Mouse (Mus musculus) inflammation-experienced regulatory T-cells, adult 16 weeks (primary cell): Measurements from ENCODE around the gene Gm8271. TPM values are rescaled to one million over a fixed set of nuclear protein-coding genes. Genes with fewer than 3 reads are reported as not detected.

Experiments
- polyA plus RNA-seq: library from polyadenylated mRNA; unstranded; fragments of 100-300 nt; shearing (Covaris generic); gene quantifications from one replicate; pipeline ENCODE4 v1.2.1, GENCODE M21; 2017

Gm8271 gene
- polyA plus RNA-seq, result not detected

DNA sequence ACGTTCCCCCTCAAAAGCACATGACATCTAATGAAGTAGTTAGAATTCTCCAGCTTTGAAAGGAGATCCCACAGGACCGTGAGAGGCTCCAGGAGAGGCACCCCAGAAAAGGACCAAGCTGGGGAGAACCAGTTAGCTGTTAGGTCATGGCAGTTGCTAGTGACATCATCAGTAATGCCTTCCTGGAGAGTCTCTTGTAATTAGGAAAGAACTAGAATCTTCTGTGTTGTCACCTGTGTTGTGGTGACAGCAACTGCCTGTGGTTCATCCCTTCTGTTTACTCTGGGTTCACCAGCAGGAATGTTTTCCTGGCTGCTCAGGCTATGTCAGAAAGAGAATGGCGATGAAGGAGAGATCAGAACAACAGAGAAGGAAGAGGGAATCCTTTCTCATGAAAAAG is at the start of gene Gm8271:
Gm8271 (plus strand) TSS at position 301 of the 400 bp plus-strand sequence.

DNA sequence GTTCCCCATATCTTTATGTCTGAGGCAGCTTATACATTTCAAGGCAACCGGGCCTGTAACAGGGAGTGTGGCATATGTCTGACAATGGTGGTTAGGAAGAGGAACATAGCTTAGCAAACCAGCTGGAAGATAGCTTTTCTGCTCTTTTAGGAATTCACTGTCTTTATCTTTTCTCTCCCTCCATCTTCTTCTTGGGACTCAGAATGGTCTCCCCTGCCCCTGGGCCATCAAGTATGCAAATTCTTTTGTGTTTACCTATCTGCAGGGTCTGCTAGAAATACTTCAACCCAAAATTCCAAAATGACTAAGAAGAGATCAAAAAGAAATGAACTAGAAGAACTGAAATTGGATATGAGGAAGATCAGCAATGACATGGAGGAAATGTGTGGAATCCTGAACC is 21.4 kb upstream of the Gm8271 start, which contains the start of gene Gm3317:
Gm3317 (plus strand) TSS at position 301 of the 400 bp plus-strand sequence.

Other genes with a start within 250 kb of the Gm8271 start
- gene Gm8297, start 201.9 kb upstream of the Gm8271 start, polyA plus RNA-seq, result 0.44 TPM
- not detected for gene Gm3298, start 169.9 kb upstream of the Gm8271 start, polyA plus RNA-seq
- gene 4930555G01Rik, start 135.2 kb upstream of the Gm8271 start, polyA plus RNA-seq, result not detected
- gene Gm8281, start 114.8 kb upstream of the Gm8271 start, polyA plus RNA-seq, result 9.8 TPM
- 0.33 TPM for gene Gm8279, start 54.3 kb upstream of the Gm8271 start, polyA plus RNA-seq
- not detected for gene Gm3317, start 21.3 kb upstream of the Gm8271 start, polyA plus RNA-seq
- not detected for gene Gm3526, start 74.8 kb downstream of the Gm8271 start, polyA plus RNA-seq
- gene Gm3542, start 149.1 kb downstream of the Gm8271 start, polyA plus RNA-seq, result not detected
- gene Gm3500, start 203.3 kb downstream of the Gm8271 start, polyA plus RNA-seq, result 10.4 TPM